Mouse (Mus musculus) embryonic facial prominence, embryonic 10.5 days (tissue): Measurements from ENCODE around the gene Ddx24. TPM values are rescaled to one million over a fixed set of nuclear protein-coding genes. Genes with fewer than 3 reads are reported as not detected.

Source experiments
- DNase-seq: peaks from one replicate; pipeline ENCODE4 v3.0.0-alpha.2; 2017; ENCODE audit warnings: low spot score
- H3K27ac ChIP-seq: fragments of 300-500 bp; sonication (generic); replicated peaks from 2 replicates; pipeline ENCODE4 v1.5.1; 2016; ENCODE audit warnings: mild to moderate bottlenecking
- H3K27me3 ChIP-seq: fragments of 300-500 bp; sonication (generic); replicated peaks from 2 replicates; pipeline ENCODE4 v1.6.1; 2016; ENCODE audit warnings: low read depth, mild to moderate bottlenecking; ENCODE audit not compliant: poor library complexity, severe bottlenecking
- H3K36me3 ChIP-seq: fragments of 300-500 bp; sonication (generic); replicated peaks from 2 replicates; pipeline ENCODE4 v1.6.1; 2016; ENCODE audit warnings: mild to moderate bottlenecking, moderate library complexity
- H3K4me1 ChIP-seq: fragments of 300-500 bp; sonication (generic); 2 replicates; pipeline ENCODE4 v1.6.1; 2016
- H3K4me3 ChIP-seq: fragments of 300-500 bp; sonication (generic); 2 replicates; pipeline ENCODE4 v1.5.1; 2016; ENCODE audit warnings: mild to moderate bottlenecking, moderate library complexity
- H3K9me3 ChIP-seq: fragments of 300-500 bp; sonication (generic); 2 replicates; pipeline ENCODE4 v1.6.1; 2016; ENCODE audit warnings: mild to moderate bottlenecking
- WGBS: fragments of 180-500 bp; shearing (Covaris S2); methylation state at CpG from one replicate; pipeline ENCODE4 v1.1.7; 2016; 5-methylcytosine and 5-hydroxymethylcytosine counted together
- polyA plus RNA-seq: library from polyadenylated mRNA; unstranded; fragments of >200 nt; fragmentation: Nextera tagmentation; extraction: Ambion mirVana; gene quantifications from 2 replicates; pipeline ENCODE4 v1.2.1, GENCODE M21; 2016

Ddx24 gene
- polyA plus RNA-seq, 1 experiment from 2014 or later: 106 TPM

DNA sequence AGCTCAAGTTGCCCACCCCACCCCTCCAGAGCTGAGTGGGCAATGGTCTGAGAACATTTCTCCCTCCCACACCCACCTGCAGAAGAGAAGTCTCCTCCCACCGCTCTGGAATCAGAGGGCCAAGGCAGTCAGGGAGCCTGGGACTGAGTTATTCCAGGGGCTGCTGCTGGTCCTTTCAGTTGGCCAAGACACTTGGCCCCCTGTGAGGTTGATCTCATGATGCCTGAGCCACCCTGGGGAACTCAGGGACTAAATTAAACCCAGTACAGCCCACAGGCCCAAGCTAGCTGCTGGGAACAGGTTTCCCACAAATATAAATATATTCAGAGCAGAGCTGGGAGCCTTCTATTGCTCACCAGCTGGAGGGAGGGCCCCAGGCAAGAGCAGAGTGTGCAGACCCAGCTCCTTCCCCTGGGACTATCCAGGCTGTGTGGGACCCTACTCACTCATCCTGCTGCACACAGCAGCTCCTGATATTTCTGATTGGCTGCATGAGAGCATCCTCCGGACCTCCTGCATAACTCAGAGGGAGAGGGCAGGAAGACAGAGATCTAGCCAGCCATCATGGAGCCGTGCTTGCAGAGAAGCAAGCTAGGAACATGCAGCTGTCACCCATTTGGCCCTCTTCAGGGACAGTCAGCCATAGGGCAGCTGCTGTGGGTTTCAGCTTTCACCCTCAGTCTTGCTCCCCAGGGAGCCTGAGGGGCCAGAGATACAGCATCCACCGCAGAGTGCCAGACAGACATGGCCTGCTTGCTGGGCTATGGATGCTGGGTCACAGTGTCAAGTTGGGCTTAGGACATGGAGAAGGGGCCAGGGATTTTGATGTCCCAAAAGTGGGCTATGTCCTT lies 66.5 kb downstream of the Ddx24 start:
- H3K9me3 ChIP-seq: no peaks in the 10 kb centered on the region
- 62% methylated on average over 4 of the region's 4 CpGs for WGBS
- no peak for DNase-seq

DNA sequence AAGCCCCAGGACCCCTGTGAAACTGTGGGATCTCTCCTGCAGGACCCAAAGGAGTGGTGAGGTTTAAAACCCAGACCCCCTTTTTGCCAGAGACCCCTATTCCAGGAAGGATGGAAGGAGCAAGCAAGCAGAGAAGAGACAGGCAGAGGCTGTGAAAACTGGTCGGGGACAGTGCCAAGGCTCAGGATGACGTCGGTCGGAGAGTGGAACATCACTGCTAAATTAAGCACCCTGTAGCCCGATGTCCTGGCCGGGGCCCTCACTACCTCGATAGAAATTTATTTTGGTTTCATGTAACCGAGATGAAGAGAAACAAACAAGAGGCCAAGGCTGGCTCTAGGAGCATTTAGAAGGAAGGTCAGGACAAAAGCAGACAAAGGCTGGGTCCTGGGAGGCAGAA lies 67.4 kb downstream of the Ddx24 start:
- Histone ChIP-seq H3K9me3 (no peaks in the 10 kb centered on the region), H3K36me3 (no peaks in the 10 kb centered on the region), H3K4me1 (peaks cover 21% of the 10 kb centered on the region), H3K4me3 (no peak overlapping the region), H3K27me3 (no peaks in the 10 kb centered on the region), H3K27ac (no peak overlapping the region; the same call in 1 of the 2 replicates)
- DNase-seq: no peak
- 81% methylated on average over 8 of the region's 8 CpGs for WGBS

More for the DNA sequence above, 66.5 kb downstream of the Ddx24 start:
- H3K4me3 ChIP-seq: no peak overlapping the region
- H3K27me3 ChIP-seq: no peaks in the 10 kb centered on the region
- H3K4me1 ChIP-seq: peaks cover 15% of the 10 kb centered on the region
- H3K27ac ChIP-seq: no peak overlapping the region; the same call in 1 of the 2 replicates
- no peaks in the 10 kb centered on the region for H3K36me3 ChIP-seq

Other genes starting within 250 kb of the Ddx24 start
- gene Prima1, start 183.7 kb downstream of the Ddx24 start, polyA plus RNA-seq: 0.44 and 0.52 TPM in 2 replicates
- 3.6 and 9.3 TPM in 2 replicates for gene Fam181a, start 114.9 kb downstream of the Ddx24 start, polyA plus RNA-seq
- 0.51 and 0.75 TPM in 2 replicates for gene Asb2, start 69.8 kb downstream of the Ddx24 start, polyA plus RNA-seq
- gene Otub2, start 37.1 kb downstream of the Ddx24 start, polyA plus RNA-seq: 8.7 and 12.2 TPM in 2 replicates
- 0.35 and 0.60 TPM in 2 replicates for gene 9330161L09Rik, start 18.0 kb downstream of the Ddx24 start, polyA plus RNA-seq
- 1.2 and 1.7 TPM in 2 replicates for gene Ifi27, start 8.4 kb upstream of the Ddx24 start, polyA plus RNA-seq
- gene Ifi27l2a, start 17.9 kb upstream of the Ddx24 start, polyA plus RNA-seq: 0.38 and 0.86 TPM in 2 replicates
- not detected in 2 replicates for gene Ifi27l2b, start 31.4 kb upstream of the Ddx24 start, polyA plus RNA-seq
- gene Ppp4r4, start 106.5 kb upstream of the Ddx24 start, polyA plus RNA-seq: 1.7 and 2.1 TPM in 2 replicates
- gene Serpina10, start 205.6 kb upstream of the Ddx24 start, polyA plus RNA-seq: not detected in 2 replicates
- gene Serpina6, start 231.4 kb upstream of the Ddx24 start, polyA plus RNA-seq: not detected in 2 replicates